Mouse (Mus musculus) neural tube, embryonic 13.5 days (tissue): Measurements from ENCODE around the gene Pafah2. TPM values are rescaled to one million over a fixed set of nuclear protein-coding genes. Genes with fewer than 3 reads are reported as not detected.
A peak's percentile ranks its signal among the peaks of the same experiment; 100 is the strongest.

Experiments
- ATAC-seq: fragments of 200-750 bp; cut with Nextera tagmentation; 2 replicates; pipeline ENCODE4 v1.8.0; 2017; ENCODE audit warnings: low read depth, mild to moderate bottlenecking, moderate TSS enrichment, moderate library complexity
- H3K27ac ChIP-seq: fragments of 300-500 bp; sonication (generic); replicated peaks from 2 replicates; pipeline ENCODE4 v1.5.1; 2015; ENCODE audit warnings: moderate library complexity, mild to moderate bottlenecking, inconsistent platforms
- H3K27me3 ChIP-seq: fragments of 300-500 bp; sonication (generic); 2 replicates; pipeline ENCODE4 v1.6.1; 2015; ENCODE audit warnings: mild to moderate bottlenecking, inconsistent platforms
- H3K36me3 ChIP-seq: fragments of 300-500 bp; sonication (generic); 2 replicates; pipeline ENCODE4 v1.6.1; 2015; ENCODE audit warnings: mild to moderate bottlenecking, inconsistent platforms
- H3K4me1 ChIP-seq: fragments of 300-500 bp; sonication (generic); replicated peaks from 2 replicates; pipeline ENCODE4 v1.6.1; 2015; ENCODE audit warnings: inconsistent platforms
- H3K4me2 ChIP-seq: fragments of 300-500 bp; sonication (generic); 2 replicates; pipeline ENCODE4 v1.6.1; 2015; ENCODE audit warnings: inconsistent platforms, mild to moderate bottlenecking, moderate library complexity
- H3K4me3 ChIP-seq: fragments of 300-500 bp; sonication (generic); 2 replicates; pipeline ENCODE4 v1.5.1; 2015; ENCODE audit warnings: mild to moderate bottlenecking, inconsistent platforms
- H3K9ac ChIP-seq: fragments of 300-500 bp; sonication (generic); 2 replicates; pipeline ENCODE4 v1.6.1; 2015; ENCODE audit warnings: moderate library complexity, mild to moderate bottlenecking, inconsistent platforms
- H3K9me3 ChIP-seq: fragments of 300-500 bp; sonication (generic); 2 replicates; pipeline ENCODE4 v1.6.1; 2016; ENCODE audit warnings: inconsistent platforms
- WGBS: fragments of 180-500 bp; shearing (Covaris S2); methylation state at CpG from one replicate; pipeline ENCODE4 v1.1.7; 2015; 5-methylcytosine and 5-hydroxymethylcytosine counted together
- polyA plus RNA-seq: library from polyadenylated mRNA; unstranded; fragments of >200 nt; fragmentation: Nextera tagmentation; extraction: Ambion mirVana; gene quantifications from 2 replicates; pipeline ENCODE4 v1.2.1, GENCODE M21; 2015

Pafah2 gene
- polyA plus RNA-seq = 7.4 and 8.0 TPM in 2 replicates

DNA sequence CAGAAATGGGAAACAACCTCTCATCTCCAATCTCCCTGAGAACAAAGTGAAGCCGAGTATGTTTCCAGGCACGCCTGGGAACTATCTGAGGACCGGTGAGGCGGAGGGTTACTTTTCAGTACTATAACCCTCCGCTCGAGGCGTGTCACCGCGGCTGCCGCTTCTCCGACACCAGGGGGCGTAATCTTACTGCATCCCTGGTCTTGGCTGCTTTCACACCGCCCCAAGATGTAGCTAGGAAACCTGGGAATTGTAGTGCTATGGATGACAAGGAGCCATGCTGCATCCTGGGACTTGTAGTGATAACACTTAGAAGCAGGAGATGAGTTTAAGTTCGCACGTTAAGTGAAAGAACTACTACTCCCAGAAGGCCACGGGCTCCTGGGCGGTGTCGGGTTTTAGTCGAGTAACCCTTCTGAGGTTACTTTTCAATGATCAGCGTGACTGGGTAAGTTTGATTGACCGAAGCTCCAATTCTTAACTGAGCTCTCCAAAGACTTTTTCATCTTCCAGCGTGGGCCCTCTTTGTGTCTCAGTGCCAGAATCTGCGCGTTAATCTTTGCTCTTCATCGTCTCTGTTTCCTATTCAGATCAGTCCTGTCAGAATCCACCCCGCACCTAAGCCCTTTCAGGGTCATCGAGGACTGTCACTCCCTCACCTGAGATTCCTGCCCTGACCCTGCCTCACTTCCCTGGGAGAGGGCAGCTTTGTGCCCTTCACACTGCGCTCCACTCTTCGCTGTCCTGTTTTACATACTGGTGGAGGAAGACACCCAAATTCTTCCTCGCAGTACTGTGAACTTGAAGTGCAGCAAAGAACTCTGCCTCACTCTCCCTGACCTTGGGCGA lies at the start of gene Pafah2:
TSS of gene Pafah2 (plus strand) at position 344 of the 849 bp plus-strand sequence.
- no peaks in the 10 kb centered on the region for H3K9me3 ChIP-seq
- peak within 1 kb of the TSS; percentile 76 for H3K9ac ChIP-seq
- H3K27me3 ChIP-seq = no peaks in the 10 kb centered on the region
- peak within 1 kb of the TSS; percentile 76 for H3K4me2 ChIP-seq
- ATAC-seq = peak; percentile 98
- peaks cover 35% of the 10 kb centered on the region for H3K4me1 ChIP-seq
- 2% methylated on average over 31 of the region's 31 CpGs for WGBS
- no peaks in the 10 kb centered on the region for H3K36me3 ChIP-seq
- H3K4me3 ChIP-seq = peak within 1 kb of the TSS; percentile 50
- H3K27ac ChIP-seq = peak within 1 kb of the TSS; percentile 78

DNA sequence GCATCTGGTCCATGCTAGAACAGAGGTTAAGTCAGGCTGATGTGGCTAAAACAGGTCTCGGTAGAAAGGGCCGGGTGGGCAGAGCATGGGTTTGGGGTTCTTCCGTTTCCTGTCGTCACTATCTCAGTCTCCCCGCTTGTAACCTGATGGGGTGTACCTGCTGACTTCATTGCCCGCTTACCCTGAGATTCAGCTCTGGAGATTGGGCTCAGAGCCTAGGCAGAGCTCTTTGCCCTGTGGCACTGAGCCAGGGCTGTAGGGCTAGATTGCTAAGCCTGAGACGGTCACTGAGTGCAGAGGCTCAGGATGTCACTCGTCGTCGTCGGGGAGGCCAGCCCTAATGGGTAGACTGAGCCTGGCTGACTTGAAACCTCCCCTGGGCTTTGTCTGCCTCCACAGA lies 48.0 kb upstream of the Pafah2 start:
- H3K27me3 ChIP-seq = peaks cover 35% of the 10 kb centered on the region
- no peak overlapping the region for H3K9ac ChIP-seq
- ATAC-seq = no peak
- H3K4me1 ChIP-seq = peaks cover 19% of the 10 kb centered on the region
- H3K36me3 ChIP-seq = no peaks in the 10 kb centered on the region
- no peak overlapping the region for H3K4me2 ChIP-seq
- WGBS = 78% methylated on average over 11 of the region's 11 CpGs
- no peak overlapping the region for H3K27ac ChIP-seq
- H3K9me3 ChIP-seq = no peaks in the 10 kb centered on the region
- H3K4me3 ChIP-seq = no peak overlapping the region

DNA sequence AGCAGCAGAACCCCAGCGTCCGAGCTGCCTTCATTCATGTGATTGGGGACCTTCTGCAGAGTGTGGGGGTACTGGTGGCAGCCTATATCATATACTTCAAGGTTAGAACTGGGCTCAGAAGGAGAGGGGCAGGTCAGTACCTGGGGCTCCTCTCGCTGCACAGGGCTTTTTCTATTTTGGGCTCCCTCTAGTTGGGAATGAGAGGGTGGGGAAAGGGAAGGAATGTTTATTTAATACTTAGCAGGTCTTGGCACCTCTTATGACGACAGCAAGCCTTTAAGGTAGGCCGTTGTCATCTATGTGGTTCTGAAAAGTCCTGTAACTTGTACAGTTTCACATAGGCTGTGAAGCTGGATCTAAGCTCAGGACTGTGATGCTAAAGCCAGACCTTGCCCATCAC lies 47.6 kb upstream of the Pafah2 start:
- 82% methylated on average over 5 of the region's 5 CpGs for WGBS
- ATAC-seq = no peak
- no peak overlapping the region for H3K27ac ChIP-seq

DNA sequence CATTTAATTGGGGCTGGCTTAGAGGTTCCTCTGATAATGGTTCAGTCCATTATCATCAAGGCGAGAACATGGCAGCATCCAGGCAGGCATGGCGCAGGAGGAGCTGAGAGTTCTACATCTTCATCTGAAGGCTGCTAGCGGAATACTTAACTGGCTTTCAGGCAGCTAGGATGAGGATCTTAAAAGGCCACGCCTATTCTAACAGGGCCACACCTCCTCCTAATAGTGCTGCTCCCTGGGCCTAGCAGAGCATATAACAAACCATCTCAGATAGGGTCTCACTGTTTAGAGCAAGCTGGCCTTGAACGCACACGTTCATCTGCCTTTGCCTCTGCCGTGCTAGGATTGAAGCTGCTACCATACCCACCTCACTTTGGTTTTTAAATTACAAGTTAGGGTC lies 46.3 kb upstream of the Pafah2 start:
- Histone ChIP-seq H3K9ac (no peak overlapping the region), H3K27me3 (peaks cover 18% of the 10 kb centered on the region), H3K4me3 (no peak overlapping the region), H3K9me3 (no peaks in the 10 kb centered on the region), H3K36me3 (no peaks in the 10 kb centered on the region), H3K4me1 (peaks cover 14% of the 10 kb centered on the region), H3K27ac (no peak overlapping the region), H3K4me2 (no peak overlapping the region)
- no peak for ATAC-seq
- 89% methylated on average over 7 of the region's 7 CpGs for WGBS

More for the DNA sequence above, 47.6 kb upstream of the Pafah2 start:
- Histone ChIP-seq H3K4me2 (no peak overlapping the region), H3K27me3 (peaks cover 31% of the 10 kb centered on the region), H3K36me3 (no peaks in the 10 kb centered on the region), H3K4me3 (no peak overlapping the region), H3K9ac (no peak overlapping the region), H3K4me1 (peaks cover 15% of the 10 kb centered on the region), H3K9me3 (no peaks in the 10 kb centered on the region)

DNA sequence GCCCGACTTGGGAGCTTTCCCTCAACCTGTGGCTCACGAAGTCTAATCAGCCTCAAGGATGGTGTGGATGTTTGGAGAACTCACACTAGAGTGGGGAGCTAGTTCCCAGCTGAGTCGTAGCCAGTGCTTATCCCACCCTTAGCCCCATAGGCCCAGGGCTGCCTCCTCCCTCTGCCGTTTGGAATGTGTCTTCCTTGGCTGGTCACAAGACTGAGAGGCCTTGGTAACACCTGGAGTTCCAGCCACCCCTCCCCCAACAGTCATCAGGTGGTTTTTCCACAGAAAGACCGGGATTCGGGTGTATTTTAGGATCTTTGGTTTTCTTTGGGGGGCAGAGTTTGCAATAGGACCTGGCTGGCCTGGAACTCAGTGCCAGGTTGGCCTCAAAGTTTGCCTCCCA lies 45.5 kb upstream of the Pafah2 start:
- no peak for ATAC-seq
- no peak overlapping the region for H3K4me2 ChIP-seq
- H3K27ac ChIP-seq = no peak overlapping the region
- WGBS = 85% methylated on average over 6 of the region's 6 CpGs
- H3K27me3 ChIP-seq = peaks cover 10% of the 10 kb centered on the region
- H3K9me3 ChIP-seq = no peaks in the 10 kb centered on the region
- no peaks in the 10 kb centered on the region for H3K36me3 ChIP-seq
- no peak overlapping the region for H3K4me3 ChIP-seq
- H3K9ac ChIP-seq = no peak overlapping the region
- H3K4me1 ChIP-seq = peaks cover 14% of the 10 kb centered on the region

DNA sequence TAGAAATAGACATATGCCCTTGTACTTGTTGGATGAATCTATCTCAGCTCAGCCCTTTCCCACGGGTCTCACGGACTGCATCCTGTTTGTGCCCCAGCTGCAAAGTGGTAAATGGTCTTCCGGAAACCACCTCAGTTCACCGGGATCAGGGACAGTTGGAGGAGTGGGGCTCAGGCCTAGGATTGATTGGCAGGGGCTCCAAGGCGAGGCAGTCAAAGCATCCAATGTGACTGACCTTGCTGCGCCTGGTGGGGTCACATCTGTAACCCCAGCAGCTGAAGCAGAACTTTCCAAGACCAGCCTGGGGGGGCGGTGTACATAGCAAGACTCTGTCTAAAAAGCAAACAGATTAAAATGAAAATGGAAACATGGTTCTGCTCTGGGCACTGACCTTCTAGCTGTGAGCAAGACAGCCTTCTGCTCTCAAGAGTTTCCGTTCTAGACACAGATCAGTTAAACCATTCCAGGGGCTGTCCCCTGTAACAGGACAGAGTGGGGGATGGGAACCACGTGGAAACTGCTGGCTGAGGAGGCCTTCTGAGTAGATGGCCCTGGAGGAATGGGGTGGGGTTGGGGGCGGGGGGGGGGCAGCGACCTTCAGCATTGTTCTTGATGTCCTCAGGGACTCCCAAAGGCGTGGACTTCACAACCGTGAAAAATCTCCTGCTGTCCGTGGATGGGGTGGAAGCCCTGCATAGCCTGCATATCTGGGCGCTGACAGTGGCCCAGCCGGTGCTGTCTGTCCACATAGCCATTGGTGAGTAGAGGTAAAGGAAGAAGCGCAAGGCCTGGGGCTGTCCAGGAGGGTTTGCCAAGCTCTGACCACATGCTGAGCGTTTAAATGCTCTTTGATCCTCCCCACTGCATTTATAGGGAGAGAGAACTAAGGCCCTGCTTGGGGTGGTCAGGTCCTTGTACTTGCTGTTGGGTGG lies 44.5 kb upstream of the Pafah2 start:
- H3K36me3 ChIP-seq = no peaks in the 10 kb centered on the region
- 49% methylated on average over 18 of the region's 18 CpGs for WGBS
- ATAC-seq = no peak
- H3K4me1 ChIP-seq = peaks cover 14% of the 10 kb centered on the region
- no peaks in the 10 kb centered on the region for H3K9me3 ChIP-seq
- no peak overlapping the region for H3K9ac ChIP-seq
- no peak overlapping the region for H3K4me2 ChIP-seq
- H3K4me3 ChIP-seq = no peak overlapping the region
- H3K27ac ChIP-seq = no peak overlapping the region
- H3K27me3 ChIP-seq = peaks cover under 1% of the 10 kb centered on the region; the same call in 1 of the 2 replicates

DNA sequence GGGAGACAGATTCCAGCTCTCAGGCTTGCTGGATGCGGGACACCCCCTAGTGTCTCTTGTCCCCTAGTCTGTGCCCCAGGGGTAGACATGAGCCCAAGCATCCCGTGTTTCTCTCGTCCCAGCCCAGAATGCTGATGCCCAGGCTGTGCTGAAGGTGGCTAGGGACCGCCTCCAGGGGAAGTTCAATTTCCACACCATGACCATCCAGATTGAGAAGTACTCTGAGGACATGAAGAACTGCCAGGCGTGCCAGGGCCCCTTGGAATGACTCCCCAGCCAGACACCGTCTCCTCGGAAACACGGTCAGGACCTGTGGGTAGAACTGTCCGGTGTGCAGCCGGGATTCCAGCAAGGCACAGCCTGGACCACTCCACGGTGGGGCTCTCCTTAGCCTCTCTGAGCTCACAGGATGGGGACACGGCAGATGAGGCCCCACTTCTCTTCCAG lies 43.8 kb upstream of the Pafah2 start:
- Histone ChIP-seq H3K4me3 (no peak overlapping the region), H3K9ac (no peak overlapping the region), H3K4me2 (no peak overlapping the region), H3K36me3 (no peaks in the 10 kb centered on the region), H3K9me3 (no peaks in the 10 kb centered on the region), H3K4me1 (peaks cover 18% of the 10 kb centered on the region), H3K27ac (no peak overlapping the region), H3K27me3 (no peaks in the 10 kb centered on the region)
- no peak for ATAC-seq
- 53% methylated on average over 12 of the region's 12 CpGs for WGBS

DNA sequence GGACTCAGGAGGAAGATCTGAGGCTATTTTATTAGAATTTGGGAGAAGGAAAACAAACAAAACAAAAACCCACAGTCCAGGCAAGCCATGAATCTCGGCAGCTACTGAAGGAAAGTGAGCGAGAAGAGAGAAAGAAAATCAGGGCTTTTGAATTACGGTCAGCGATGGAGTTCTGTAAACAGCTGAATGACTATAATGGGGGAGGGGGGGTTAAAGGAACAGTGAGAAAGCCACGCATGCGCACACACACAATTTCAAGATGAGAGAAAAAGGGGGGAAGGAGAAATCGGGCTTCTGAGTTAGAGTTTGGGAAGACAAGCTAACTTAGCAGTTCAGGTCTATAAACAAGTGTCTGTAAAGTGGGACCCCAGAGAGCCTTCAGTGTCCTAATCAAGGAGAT lies 43.2 kb upstream of the Pafah2 start:
- 70% methylated on average over 7 of the region's 7 CpGs for WGBS
- H3K4me2 ChIP-seq = no peak overlapping the region
- peaks cover 24% of the 10 kb centered on the region for H3K4me1 ChIP-seq
- no peak for ATAC-seq
- no peak overlapping the region for H3K9ac ChIP-seq
- no peaks in the 10 kb centered on the region for H3K9me3 ChIP-seq
- no peak overlapping the region for H3K4me3 ChIP-seq
- H3K27me3 ChIP-seq = peaks cover 6% of the 10 kb centered on the region; the same call in 1 of the 2 replicates
- no peaks in the 10 kb centered on the region for H3K36me3 ChIP-seq
- no peak overlapping the region for H3K27ac ChIP-seq

DNA sequence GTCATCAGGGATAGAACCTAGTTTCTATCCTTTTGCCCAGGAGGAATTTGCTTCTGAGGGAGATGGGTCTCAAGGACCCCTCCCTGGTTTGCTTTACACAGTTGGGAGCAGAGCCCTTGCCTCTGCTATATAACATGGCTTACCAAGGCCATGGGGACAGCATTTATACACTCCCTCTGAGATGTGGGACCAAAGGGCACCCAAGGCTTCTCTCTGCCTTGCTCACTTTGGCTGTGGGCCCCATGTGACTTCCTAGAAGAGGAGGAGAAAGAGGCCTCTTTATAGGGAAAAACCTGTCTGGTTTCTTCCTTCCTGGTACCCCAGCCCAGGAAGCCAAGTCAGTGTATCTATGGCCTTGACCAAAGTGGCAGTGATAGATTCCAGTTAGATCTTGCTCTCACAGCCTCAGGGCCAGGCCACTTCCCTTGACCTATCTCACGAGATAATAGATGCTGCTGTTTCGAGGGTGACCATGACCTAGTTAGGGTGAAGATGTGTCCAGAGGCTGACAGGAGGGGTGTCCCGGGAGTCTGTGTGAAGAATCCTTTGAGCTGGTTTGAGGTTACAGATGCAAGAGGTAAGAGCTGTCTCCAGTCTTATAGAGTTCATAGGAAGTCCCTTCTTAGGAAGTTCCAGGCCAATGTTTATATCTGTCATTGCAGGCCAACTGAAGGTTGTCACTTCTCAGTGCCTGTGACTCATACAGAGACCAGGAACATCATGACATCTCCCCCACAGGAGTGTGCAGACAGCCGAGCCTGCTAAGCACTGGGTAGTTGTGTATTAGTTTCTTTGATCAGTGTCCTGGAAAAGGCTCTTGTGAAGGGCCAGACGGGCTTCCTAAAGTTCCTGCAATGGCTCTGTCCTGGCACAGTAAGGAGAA lies 42.4 kb upstream of the Pafah2 start:
- Histone ChIP-seq H3K4me1 (peaks cover 24% of the 10 kb centered on the region), H3K27me3 (peaks cover 7% of the 10 kb centered on the region; the same call in 1 of the 2 replicates), H3K4me2 (no peak overlapping the region), H3K27ac (no peak overlapping the region), H3K9ac (no peak overlapping the region), H3K9me3 (no peaks in the 10 kb centered on the region), H3K4me3 (no peak overlapping the region), H3K36me3 (no peaks in the 10 kb centered on the region)
- no peak for ATAC-seq
- 76% methylated on average over 5 of the region's 5 CpGs for WGBS

DNA sequence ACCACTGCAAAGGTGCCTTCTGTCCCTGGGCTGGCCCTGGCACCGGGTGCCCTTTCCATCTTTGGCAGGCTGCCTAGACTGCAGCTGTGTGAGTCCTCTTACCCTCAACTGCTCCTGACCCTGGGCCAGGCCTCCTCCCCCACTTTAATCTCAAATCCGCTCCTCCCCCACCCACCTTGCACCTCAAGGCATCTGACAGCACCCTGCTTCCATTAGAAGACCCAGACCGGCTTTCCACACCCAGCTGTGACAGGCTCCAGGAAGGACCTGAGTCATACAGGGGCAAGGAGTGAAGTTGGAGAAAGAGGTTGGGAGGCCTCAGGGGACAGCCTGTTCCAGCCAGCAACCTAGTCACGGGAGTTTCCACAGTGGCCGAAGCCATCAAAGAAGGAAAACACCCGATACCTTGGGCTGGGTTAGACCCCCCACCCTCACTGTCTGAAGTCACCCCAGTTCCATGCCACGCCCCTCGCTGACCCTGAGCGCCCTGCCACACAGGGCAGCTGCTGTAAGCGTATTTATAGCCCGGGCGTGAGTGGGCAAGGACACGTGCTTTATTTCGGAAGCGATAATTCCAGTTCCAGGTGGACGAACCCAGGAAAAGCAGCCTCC lies 40.2 kb upstream of the Pafah2 start:
- WGBS = 49% methylated on average over 16 of the region's 16 CpGs
- H3K9me3 ChIP-seq = no peaks in the 10 kb centered on the region
- 0 out of 2 replicates have a peak overlapping the region, but pooled peaks have one; percentile 5 for H3K9ac ChIP-seq
- H3K4me1 ChIP-seq = peaks cover 24% of the 10 kb centered on the region
- H3K4me3 ChIP-seq = no peak overlapping the region
- H3K4me2 ChIP-seq = no peak overlapping the region
- H3K27me3 ChIP-seq = peaks cover 7% of the 10 kb centered on the region; the same call in 1 of the 2 replicates
- H3K27ac ChIP-seq = no peak overlapping the region
- no peaks in the 10 kb centered on the region for H3K36me3 ChIP-seq
- ATAC-seq = no peak
